Mouse (Mus musculus) neural tube, embryonic 11.5 days (tissue): Measurements from ENCODE around the gene Glipr1. TPM values are rescaled to one million over a fixed set of nuclear protein-coding genes. Genes with fewer than 3 reads are reported as not detected.

ENCODE experiments used
- ATAC-seq: fragments of 200-750 bp; cut with Nextera tagmentation; 2 replicates; pipeline ENCODE4 v1.8.0; 2017; ENCODE audit warnings: moderate number of reproducible peaks, mild to moderate bottlenecking, moderate TSS enrichment, moderate library complexity; ENCODE audit not compliant: insufficient read depth, low FRiP score, low TSS enrichment
- DNase-seq: peaks from one replicate; pipeline ENCODE4 v3.0.0-alpha.2; 2015; ENCODE audit warnings: low spot score
- H3K27ac ChIP-seq: fragments of 300-500 bp; sonication (generic); 2 replicates; pipeline ENCODE4 v1.5.1; 2014; ENCODE audit warnings: low read depth, mild to moderate bottlenecking, low read length
- H3K27me3 ChIP-seq: fragments of 300-500 bp; sonication (generic); 2 replicates; pipeline ENCODE4 v1.6.1; 2014; ENCODE audit warnings: mild to moderate bottlenecking, low read length, mixed read lengths; ENCODE audit not compliant: control insufficient read depth, insufficient read depth
- H3K36me3 ChIP-seq: fragments of 300-500 bp; sonication (generic); 2 replicates; pipeline ENCODE4 v1.6.1; 2014; ENCODE audit warnings: mild to moderate bottlenecking, low read length, moderate library complexity, mixed read lengths; ENCODE audit not compliant: control insufficient read depth, insufficient read depth
- H3K4me1 ChIP-seq: fragments of 300-500 bp; sonication (generic); 2 replicates; pipeline ENCODE4 v1.6.1; 2014; ENCODE audit warnings: low read length, mixed read lengths; ENCODE audit not compliant: control insufficient read depth, insufficient read depth
- H3K4me2 ChIP-seq: fragments of 300-500 bp; sonication (generic); 2 replicates; pipeline ENCODE4 v1.6.1; 2014; ENCODE audit warnings: low read depth, mild to moderate bottlenecking, moderate library complexity
- H3K4me3 ChIP-seq: fragments of 300-500 bp; sonication (generic); 2 replicates; pipeline ENCODE4 v1.5.1; 2014; ENCODE audit warnings: low read depth, low read length
- H3K9ac ChIP-seq: fragments of 300-500 bp; sonication (generic); 2 replicates; pipeline ENCODE4 v1.6.1; 2014; ENCODE audit warnings: mild to moderate bottlenecking, low read length
- H3K9me3 ChIP-seq: fragments of 300-500 bp; sonication (generic); 2 replicates; pipeline ENCODE4 v1.6.1; 2016; ENCODE audit warnings: low read length; ENCODE audit not compliant: control insufficient read depth
- WGBS: fragments of 180-500 bp; shearing (Covaris S2); extraction: QIAGEN DNeasy Blood & Tissue Kit; methylation state at CpG from one replicate; pipeline ENCODE4 v1.1.7; 2014; 5-methylcytosine and 5-hydroxymethylcytosine counted together
- polyA plus RNA-seq: library from polyadenylated mRNA; unstranded; fragments of >200 nt; fragmentation: Nextera tagmentation; extraction: Ambion mirVana; gene quantifications from 2 replicates; pipeline ENCODE4 v1.2.1, GENCODE M21; 2014

Glipr1 gene
- polyA plus RNA-seq, 1 experiment from 2014 or later: 1.3 TPM

DNA sequence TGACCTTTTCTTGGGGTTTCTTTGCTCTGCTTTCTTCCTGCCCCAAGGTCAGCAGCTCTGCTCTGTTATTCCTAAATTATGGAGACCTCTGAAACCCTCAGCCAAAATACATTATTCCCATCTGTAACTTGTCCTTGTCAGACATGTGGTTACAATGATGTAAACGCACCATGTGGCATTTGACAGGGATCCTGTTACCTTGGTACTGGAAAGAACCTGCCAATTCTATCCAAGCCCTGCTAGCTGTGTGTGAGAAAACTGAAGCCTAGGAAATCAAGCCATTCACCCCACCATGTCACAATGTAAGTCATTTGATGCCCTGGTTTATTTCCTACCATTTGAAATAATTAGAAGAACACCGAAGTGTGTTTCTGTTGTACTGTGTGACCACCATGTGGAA lies 46.6 kb downstream of the Glipr1 start:
- Histone ChIP-seq H3K4me3 (no peak overlapping the region), H3K4me2 (no peak overlapping the region), H3K4me1 (no peaks in the 10 kb centered on the region), H3K9me3 (no peaks in the 10 kb centered on the region), H3K9ac (no peak overlapping the region), H3K36me3 (no peaks in the 10 kb centered on the region), H3K27ac (no peak overlapping the region), H3K27me3 (no peaks in the 10 kb centered on the region)
- ATAC-seq: no peak
- no peak for DNase-seq
- 78% methylated on average over 2 of the region's 2 CpGs for WGBS

DNA sequence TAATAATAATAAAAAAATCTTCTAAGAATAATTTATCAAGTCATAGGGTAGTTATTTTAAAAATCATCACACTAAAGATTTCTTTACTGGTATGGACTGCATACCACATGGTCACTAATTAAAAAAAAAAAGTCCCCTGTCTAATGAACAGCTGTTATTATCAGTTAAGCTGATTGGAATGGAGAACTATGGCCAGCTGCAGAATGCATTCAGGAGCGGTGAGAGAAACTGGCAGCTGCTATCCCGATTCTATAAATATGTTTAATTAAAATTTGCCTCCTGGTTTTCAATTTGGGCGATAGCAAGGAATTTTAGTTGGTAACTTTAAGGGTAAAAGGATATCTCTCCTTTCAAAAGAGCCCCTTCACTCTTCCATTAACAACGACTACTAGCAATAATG lies 53.4 kb downstream of the Glipr1 start:
- no peak overlapping the region for H3K9ac ChIP-seq
- H3K36me3 ChIP-seq: no peaks in the 10 kb centered on the region
- ATAC-seq: no peak
- H3K4me2 ChIP-seq: no peak overlapping the region
- H3K27me3 ChIP-seq: no peaks in the 10 kb centered on the region
- DNase-seq: no peak
- no peak overlapping the region for H3K4me3 ChIP-seq
- no peaks in the 10 kb centered on the region for H3K9me3 ChIP-seq
- H3K27ac ChIP-seq: no peak overlapping the region
- H3K4me1 ChIP-seq: no peaks in the 10 kb centered on the region
- WGBS: 44% methylated on average over 4 of the region's 4 CpGs

GRCm38 (mm10) chr10:111948041-111948440 lies 54.4 kb downstream of the Glipr1 start:
- WGBS: 90% methylated on average over 1 of the region's 1 CpGs
- no peak for ATAC-seq
- no peak overlapping the region for H3K4me3 ChIP-seq

GRCm38 (mm10) chr10:111945563-111945962 lies 56.9 kb downstream of the Glipr1 start:
- Histone ChIP-seq H3K36me3 (no peaks in the 10 kb centered on the region), H3K4me1 (no peaks in the 10 kb centered on the region), H3K4me2 (no peak overlapping the region), H3K27ac (no peak overlapping the region), H3K9me3 (no peaks in the 10 kb centered on the region), H3K9ac (no peak overlapping the region), H3K27me3 (no peaks in the 10 kb centered on the region), H3K4me3 (no peak overlapping the region)
- DNase-seq (no peak), ATAC-seq (no peak)
- WGBS: 62% methylated on average over 3 of the region's 3 CpGs

More at GRCm38 (mm10) chr10:111948041-111948440, 54.4 kb downstream of the Glipr1 start:
- Histone ChIP-seq H3K36me3 (no peaks in the 10 kb centered on the region), H3K27ac (no peak overlapping the region), H3K9me3 (no peaks in the 10 kb centered on the region), H3K4me2 (no peak overlapping the region), H3K9ac (no peak overlapping the region), H3K4me1 (no peaks in the 10 kb centered on the region), H3K27me3 (no peaks in the 10 kb centered on the region)
- no peak for DNase-seq

GRCm38 (mm10) chr10:111943026-111943425 lies 59.4 kb downstream of the Glipr1 start:
- no peaks in the 10 kb centered on the region for H3K27me3 ChIP-seq
- no peak for ATAC-seq
- no peak for DNase-seq
- no peaks in the 10 kb centered on the region for H3K4me1 ChIP-seq
- WGBS: 85% methylated on average over 7 of the region's 7 CpGs
- no peak overlapping the region for H3K27ac ChIP-seq
- H3K9me3 ChIP-seq: no peaks in the 10 kb centered on the region
- no peaks in the 10 kb centered on the region for H3K36me3 ChIP-seq
- H3K4me3 ChIP-seq: no peak overlapping the region
- no peak overlapping the region for H3K4me2 ChIP-seq
- H3K9ac ChIP-seq: no peak overlapping the region

DNA sequence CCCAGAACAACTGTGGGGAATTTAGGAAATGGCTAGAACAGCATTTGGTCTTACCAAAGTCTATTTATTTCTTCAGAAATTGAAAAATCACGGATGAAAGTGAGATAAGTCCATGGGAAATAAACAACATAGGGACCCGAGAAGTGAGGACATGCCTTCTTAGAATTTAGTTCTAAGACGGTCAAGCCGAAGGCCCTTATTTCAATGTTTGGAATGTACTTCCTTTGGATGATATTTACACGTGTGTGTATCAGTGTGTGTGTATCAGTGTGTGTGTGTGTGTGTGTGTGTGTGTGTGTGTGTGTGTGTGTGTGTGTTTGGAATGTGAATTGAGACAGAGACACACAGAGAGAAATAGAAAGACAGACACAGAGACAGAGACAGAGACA lies 65.3 kb downstream of the Glipr1 start:
- H3K4me2 ChIP-seq: no peak overlapping the region
- H3K4me1 ChIP-seq: no peaks in the 10 kb centered on the region
- ATAC-seq: no peak
- DNase-seq: no peak
- no peak overlapping the region for H3K27ac ChIP-seq
- H3K27me3 ChIP-seq: no peaks in the 10 kb centered on the region
- H3K4me3 ChIP-seq: no peak overlapping the region
- 75% methylated on average over 5 of the region's 5 CpGs for WGBS
- H3K9me3 ChIP-seq: no peaks in the 10 kb centered on the region
- no peaks in the 10 kb centered on the region for H3K36me3 ChIP-seq
- no peak overlapping the region for H3K9ac ChIP-seq

DNA sequence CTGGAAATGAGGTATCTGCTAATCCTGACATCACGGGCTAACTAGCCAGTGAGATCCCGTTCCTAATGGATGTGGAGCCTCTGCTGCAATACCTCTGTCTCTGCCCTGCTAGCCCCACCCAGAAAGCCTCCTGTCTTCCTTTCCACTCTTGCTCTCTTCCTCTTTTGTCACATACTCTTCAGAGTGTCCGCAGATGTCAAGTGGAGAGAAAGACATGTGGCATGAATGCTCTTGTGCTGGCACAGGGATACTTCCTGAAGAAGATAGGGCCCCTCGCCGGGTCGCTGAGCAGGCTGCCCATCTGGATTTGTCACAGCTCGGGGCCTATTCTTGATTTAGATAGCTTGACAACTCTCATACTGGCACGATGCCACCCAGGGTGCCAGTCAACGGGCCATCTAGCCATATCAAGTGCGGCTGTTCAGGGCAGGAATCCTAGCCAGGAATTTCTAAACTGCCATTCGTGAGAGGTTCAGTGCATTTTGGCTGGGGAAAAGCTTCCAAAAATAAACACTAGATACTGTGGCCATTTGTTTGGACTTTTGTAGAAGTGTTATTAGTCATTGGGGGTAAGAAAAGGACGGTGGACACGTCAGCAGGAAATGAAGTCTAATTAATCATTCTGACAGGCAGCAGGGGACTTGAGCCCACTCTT lies 65.8 kb downstream of the Glipr1 start:
- WGBS: 54% methylated on average over 13 of the region's 13 CpGs
- Histone ChIP-seq H3K27me3 (no peaks in the 10 kb centered on the region), H3K4me3 (no peak overlapping the region), H3K27ac (no peak overlapping the region), H3K4me1 (no peaks in the 10 kb centered on the region), H3K9me3 (no peaks in the 10 kb centered on the region), H3K36me3 (no peaks in the 10 kb centered on the region), H3K4me2 (no peak overlapping the region), H3K9ac (no peak overlapping the region)
- no peak for ATAC-seq
- DNase-seq: peak; percentile 27

DNA sequence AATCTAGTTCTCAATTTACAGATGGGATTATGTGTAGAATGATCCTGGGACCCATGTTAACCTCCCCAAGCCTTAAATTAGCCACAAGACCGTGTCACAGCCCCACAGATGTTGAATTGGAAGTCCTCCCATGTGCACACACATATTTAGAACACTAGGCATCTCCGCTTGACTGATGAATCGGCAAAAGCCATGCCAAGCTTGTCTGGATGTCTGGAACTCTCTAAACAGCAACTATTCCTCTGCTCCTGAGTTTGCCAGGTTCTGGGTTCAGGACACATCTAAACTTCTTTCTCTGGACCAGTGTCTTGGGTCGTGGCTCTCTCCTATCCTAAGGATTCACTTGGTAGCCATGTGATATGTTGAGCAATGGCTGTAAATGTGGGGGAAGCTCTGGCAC lies 66.4 kb downstream of the Glipr1 start:
- Histone ChIP-seq H3K36me3 (no peaks in the 10 kb centered on the region), H3K27ac (no peak overlapping the region), H3K9me3 (no peaks in the 10 kb centered on the region), H3K9ac (no peak overlapping the region), H3K4me2 (no peak overlapping the region), H3K27me3 (no peaks in the 10 kb centered on the region), H3K4me3 (no peak overlapping the region), H3K4me1 (no peaks in the 10 kb centered on the region)
- WGBS: 86% methylated on average over 4 of the region's 4 CpGs
- no peak for DNase-seq
- no peak for ATAC-seq
